ENCODE assay signal across 8 mouse cellular contexts in the genomic region with DNA sequence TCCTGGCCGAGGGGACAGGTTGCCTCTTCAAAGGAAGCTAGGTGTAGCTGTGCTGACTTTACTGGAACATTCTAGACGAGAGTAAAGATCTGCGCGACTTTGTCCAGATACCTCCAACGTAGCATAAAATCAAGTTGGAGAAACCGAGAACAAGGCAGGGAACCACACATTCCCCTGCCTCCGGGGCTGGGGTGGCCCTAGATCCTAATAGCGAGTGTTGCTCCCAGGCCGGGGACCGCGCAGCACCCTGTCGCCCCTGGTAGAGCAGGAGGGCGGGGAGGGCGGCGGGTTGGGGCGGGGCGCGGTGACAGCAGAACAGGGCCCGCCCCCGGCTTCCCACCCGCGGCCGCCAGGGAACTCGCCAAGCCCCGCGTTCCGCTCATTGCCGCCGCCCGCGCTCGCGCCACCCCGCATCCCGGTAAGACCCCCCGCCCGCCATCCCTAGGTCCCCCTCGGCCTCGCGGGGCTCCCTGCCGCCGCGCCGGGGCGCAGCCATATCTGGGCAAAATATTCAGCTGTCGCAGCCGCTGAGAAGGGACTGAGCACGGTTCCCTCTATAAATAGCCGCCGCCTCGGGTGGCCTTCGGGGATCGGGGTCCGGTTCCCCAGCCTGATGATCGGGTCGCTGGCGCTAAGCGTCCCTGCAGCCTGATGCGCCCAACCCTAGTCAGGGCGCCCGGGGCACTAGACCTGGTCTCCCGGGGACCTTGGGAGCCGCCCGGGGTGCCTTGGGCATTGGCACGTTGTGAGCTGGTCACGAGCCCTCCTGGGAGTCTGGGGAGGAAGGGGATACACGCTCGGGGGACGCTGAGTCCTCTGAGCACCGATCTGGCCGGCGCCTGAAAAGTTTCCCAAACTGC. TPM values are rescaled to one million over a fixed set of nuclear protein-coding genes. Genes with fewer than 3 reads are reported as not detected.
A peak's percentile ranks its signal among the peaks of the same experiment; 100 is the strongest.
DNase-seq lines count a peak whose midpoint lies in the region; ATAC-seq lines count a peak whose summit lies in the region.

A gene (plus strand): TSS at position 44 of the 860 bp plus-strand sequence.

- DNase-seq in adrenal gland, postnatal 10 days, result peak; percentile 79
- DNase-seq in gastrocnemius, postnatal 25 days, result peak; percentile 78
- DNase-seq in induced T-regulatory cell, adult 2 months (ENCODE audit: low read depth), result peak; percentile 68
- peak in 1 of 2 experiments; percentile 52 for DNase-seq in left cerebral cortex, postnatal 14 days (ENCODE audit: low spot score in 2 of 2)
- peak; percentile 44 to 65 for DNase-seq in right cerebral cortex, postnatal 36 days (ENCODE audit: low spot score in 2 of 2)
- DNase-seq in adipocyte (ENCODE audit: low spot score), result no peak

- intact Hi-C loops in left cerebral cortex, postnatal 14 days (cut with DNase I), result no loop called here

- ATAC-seq in common myeloid progenitor, adult 5-6 weeks (replicated peaks; ENCODE audit: low read depth, poor library complexity, severe bottlenecking), result peak; percentile 48
- ATAC-seq in megakaryocyte, adult 5-6 weeks (ENCODE audit: poor library complexity, severe bottlenecking), result peak; percentile 56

RNA-seq across cellular contexts. Expression of the gene that starts here (rescaled TPM):
- 10 to 100 TPM in 1 of 2 experiments, 1 to 10 TPM in 1; 6.9 to 22.7 TPM for total RNA-seq in adrenal gland, postnatal 10 days (2021)
- total RNA-seq in common myeloid progenitor, adult 5-6 weeks (2017), result 0.37 and 2.3 TPM in 2 replicates
- 100 to 1,000 TPM; 205 to 220 TPM for total RNA-seq in gastrocnemius, postnatal 25 days (2021)
- 10 to 100 TPM; 23.6 to 25.1 TPM for total RNA-seq in left cerebral cortex, postnatal 14 days (2021)
- 0.13 and 0.23 TPM in 2 replicates for total RNA-seq in megakaryocyte, adult 5-6 weeks (2015)
- 0.26 and 0.69 TPM in 2 replicates for total RNA-seq in megakaryocyte, adult 5-6 weeks (2017)

Comparison
In these comparisons a context has a peak if more than half of its experiments do, and no peak if none do; other contexts are left out.
1. RNA of the gene that starts here (total RNA-seq): 205 to 220 TPM in gastrocnemius, postnatal 25 days; 23.6 to 25.1 TPM in left cerebral cortex, postnatal 14 days, 6.9 to 22.7 TPM in adrenal gland, postnatal 10 days, 0.37 to 2.3 TPM in common myeloid progenitor, adult 5-6 weeks and 0.13 to 0.69 TPM in megakaryocyte, adult 5-6 weeks; every median in the first group is over 4 times any median in the second.
2. Peak in ATAC-seq in megakaryocyte, adult 5-6 weeks; RNA of the gene not detected or under 1 TPM.